Mouse (Mus musculus) left cerebral cortex, postnatal 25 days (tissue): ENCODE results near the gene Rhof. TPM values are rescaled to one million over a fixed set of nuclear protein-coding genes. Genes with fewer than 3 reads are reported as not detected.

Experiments
- DNase-seq, 2 experiments: peaks; one replicate each; pipeline ENCODE4 v3.0.0; 2022; ENCODE audit warnings: low spot score in 2 of 2, mixed read lengths in 1 of 2
- intact Hi-C: fragments of 180-260 bp; cut with DNase I; formaldehyde crosslinking; loops from one replicate; pipeline ENCODE4 v1.15.1; 2025
- total RNA-seq, 2 experiments: library from RNA; stranded (reverse); gene quantifications; 2 replicates each; pipeline ENCODE4 v1.2.3; 2021

The Rhof gene
- total RNA-seq, 2 experiments from 2014 or later, result 48.6 to 55.2 TPM

GRCm38 (mm10) chr5:123137044-123137909 is 4.8 kb upstream of the Rhof start:
- DNase-seq, result peak; percentile 75 to 80
- intact Hi-C loops, result no loop called here

DNA sequence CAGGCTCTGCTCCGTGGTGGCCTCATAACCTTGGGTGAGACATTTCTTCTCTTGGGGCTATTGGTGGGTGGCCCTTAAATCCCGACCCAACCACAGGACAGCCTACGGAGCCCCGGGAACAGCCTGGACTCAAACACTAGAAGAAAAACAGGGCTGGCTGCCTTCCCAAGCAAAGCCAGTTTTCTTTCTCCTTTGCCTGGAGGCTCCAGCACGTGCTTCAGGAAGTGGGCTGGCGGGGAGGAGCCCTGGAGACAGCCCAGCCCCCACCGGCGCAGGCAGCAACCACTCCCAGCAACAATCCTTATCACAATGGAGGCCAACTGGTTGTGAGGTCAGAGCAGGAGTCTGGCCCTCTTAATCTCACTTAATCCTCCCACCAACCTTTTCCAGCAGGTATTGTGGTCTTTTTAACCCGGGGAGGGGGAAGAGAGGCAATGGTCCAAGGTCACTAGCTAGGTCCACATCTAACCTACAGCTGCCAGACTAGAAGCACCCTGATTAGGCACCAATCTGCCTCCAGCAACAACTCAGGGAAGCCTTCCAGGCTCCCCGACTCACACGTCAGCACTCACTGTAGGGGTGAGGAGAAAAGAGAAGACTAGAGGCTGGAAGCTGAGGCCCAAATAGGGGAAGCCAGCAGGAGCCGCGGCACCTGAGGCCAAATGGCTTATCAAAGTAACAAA is 4.0 kb upstream of the Rhof start:
- intact Hi-C loops, result no loop called here
- DNase-seq, result peak; percentile 87 to 93

DNA sequence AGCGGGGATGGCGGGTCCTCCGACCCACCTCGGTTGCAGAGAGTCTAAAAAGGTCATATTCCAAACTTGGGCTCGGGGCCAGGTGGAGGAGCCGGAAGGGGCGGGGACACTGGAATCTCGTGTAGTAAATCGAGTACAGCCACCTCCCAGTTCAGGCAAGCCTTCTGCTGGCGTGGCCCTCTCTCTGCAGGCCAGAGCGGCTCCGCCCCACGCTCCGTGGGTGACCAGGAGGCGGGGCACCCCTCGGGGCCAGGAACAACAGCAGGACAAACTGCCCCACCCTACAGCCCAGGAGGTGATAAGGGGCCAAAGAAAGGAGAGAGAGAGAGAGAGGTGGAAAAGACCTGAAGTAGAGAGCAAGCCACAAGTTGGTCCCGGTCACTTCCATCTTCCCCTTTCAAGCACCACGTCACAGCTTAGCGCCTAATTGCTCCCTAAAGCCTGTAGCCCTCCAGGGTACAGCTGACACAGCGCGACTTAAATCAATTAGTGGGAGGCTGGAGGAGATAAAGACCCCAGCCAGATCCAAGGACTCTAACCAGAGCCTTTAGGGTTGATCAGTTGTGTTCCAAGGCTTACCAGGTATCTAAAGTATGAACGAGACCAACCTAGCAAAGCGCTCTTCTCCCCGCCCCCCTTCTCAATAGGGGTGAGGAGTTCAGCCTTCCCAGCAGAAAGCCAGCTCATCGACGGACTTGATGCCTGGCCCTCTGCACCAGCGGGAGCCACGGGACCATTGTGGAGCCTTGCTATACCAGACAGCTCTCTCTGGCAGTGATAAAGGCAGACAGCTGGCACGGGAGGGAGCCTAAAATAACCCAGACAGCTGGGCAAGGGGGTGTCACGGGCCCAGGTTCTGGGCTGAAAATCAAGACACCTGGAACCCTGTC is 3.2 kb upstream of the Rhof start:
- peak; percentile 73 to 84 for DNase-seq
- intact Hi-C loops, result no loop called here

DNA sequence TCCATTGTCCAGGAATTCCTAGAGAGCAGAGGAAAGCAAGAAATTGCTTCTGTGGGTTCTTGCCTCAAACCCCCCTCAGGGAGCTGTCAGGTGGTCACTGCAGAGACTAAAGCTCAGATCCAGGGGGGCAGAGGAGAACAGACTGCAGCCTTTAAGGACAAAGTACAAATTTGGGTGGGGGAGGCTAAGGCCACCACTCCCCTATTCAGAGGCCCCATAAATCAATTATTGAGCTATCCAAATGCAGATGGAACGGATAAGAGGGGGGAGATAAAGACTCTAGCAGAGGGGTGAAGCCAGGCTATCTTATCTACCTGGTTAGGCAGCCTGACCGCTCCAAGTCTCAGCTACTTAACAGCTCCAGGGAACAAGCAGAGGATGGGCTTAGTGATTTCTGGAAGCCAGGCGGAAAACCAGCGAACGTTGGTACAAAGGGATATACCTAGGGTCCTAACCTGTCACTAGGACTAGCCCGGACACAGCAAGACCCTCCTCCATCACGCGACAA is 2.4 kb upstream of the Rhof start:
- DNase-seq, result no peak
- intact Hi-C loops, result loop anchor here (5.0 kb wide), 2 partner anchors 37 to 73 kb away; no protein-coding TSS in a partner anchor

GRCm38 (mm10) chr5:123134186-123134874 is 1.8 kb upstream of the Rhof start:
- intact Hi-C loops, result loop anchor here (5.0 kb wide), 2 partner anchors 38 to 72 kb away; no protein-coding TSS in a partner anchor
- DNase-seq, result peak in 1 of 2 experiments; percentile 74

DNA sequence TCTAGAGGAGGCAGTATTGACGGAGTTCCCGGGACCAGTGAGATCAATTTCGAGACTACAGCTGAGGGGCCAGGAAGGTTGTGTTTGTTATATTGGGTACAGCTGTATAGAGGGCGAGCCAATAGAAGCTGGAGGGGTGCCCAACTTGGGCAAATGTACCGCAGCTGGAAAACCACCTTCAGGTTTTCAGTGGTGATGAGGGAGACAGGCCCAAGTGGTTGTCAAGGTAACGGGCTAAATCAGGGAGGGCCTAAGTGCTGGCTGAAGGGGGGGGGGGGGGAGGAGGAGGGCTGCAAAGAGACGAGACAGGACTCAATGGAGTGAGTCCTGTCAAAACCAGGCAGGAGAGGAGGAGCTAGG is 1.3 kb upstream of the Rhof start:
- DNase-seq, result peak in 1 of 2 experiments; percentile 52
- intact Hi-C loops, result loop anchor here (1.0 to 5.0 kb wide), 4 partner anchors 16 to 71 kb away; no protein-coding TSS in a partner anchor

DNA sequence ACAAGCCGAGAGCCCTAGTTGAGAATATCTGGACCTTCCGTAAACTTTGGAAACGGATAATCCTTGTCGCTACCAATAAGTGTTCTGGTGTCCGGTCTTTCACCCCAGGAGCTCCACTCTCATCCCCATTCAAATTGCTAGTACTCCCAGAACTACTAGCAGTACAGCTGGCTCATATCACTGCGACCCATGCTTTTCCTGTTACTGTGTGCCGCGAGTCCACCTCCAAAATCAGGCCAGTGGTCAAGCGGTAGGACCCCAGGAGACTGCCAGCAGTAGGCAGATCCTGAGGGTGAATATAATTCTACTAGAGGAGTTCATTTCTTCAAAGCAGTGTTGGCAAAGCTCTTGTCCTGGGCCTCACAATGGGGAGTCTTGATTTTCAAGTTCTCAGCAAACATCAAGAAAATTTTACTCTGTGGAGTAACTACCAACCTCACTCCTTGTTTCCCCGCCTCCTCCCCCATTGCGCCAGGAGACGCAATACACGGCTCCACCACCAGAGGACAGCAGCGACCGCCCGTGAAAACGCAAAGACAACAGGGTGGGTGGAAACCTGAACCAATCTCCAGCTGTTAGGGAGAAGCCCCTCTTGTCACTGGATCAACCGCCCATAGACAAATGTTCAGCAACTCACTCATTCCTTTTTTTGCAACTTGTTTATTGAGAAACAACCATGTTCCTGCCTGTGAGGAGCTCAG is 741 bp upstream of the Rhof start:
- peak; percentile 84 to 94 for DNase-seq
- intact Hi-C loops, result loop anchor here (1.0 to 5.0 kb wide), 4 partner anchors 16 to 71 kb away; no protein-coding TSS in a partner anchor

DNA sequence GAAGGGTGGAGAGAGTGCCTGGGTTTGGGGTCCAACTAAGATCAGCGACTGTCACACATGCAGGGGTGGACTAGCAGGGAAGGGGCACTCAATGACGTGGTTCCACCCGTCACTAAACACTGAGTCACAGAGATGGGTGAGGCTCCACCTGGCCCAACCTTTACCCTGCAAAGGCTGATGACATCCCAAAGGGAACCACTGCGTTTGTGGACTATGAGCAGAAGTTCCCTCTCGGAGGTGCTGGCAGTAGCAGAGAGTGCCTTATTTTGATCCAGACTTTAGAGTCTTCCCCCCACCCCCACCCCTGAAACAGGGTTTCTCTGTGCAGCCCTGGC is 1.7 kb downstream of the Rhof start:
- no peak for DNase-seq
- intact Hi-C loops, result loop anchor here (5.0 kb wide), 2 partner anchors 42 to 68 kb away; no protein-coding TSS in a partner anchor

DNA sequence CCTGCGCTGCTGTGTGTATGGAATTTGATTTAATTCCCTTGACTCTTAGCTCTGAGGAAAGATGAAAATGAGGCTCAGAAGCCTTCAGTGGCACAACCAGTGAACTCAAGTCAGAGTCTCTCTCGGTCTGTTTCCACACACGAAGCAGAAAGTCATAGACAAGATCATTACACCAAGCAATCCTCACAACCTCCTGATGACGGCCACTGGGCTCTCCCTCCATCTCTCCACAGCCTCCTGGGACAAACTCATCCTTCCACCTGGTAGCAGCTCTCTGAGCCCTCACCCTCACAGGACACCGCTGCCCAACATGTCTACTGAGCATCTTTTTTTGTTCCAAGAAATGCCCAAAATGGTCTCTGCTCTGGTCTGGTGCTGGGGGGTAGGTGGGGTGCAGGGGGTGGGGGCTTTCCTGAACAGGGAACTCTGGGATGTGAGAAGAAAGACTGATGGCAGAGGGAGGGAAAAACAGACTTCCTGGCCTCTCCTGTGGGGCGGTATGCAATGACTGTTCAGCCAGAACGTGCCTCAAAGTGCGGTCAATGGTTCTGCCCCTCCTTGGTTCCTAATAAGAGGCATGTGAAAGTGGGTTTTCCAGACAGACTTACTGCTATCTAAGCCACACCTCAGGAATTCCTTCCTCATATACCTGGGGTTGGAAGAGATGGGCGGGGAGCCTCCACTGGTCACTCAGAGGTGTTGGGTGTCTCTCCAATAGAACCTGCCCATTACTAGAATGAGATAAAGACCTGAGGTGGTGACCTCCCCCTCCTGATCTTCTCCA is 2.3 kb downstream of the Rhof start:
- DNase-seq, result no peak
- intact Hi-C loops, result loop anchor here (5.0 kb wide), 2 partner anchors 42 to 68 kb away; no protein-coding TSS in a partner anchor

GRCm38 (mm10) chr5:123129170-123129757 is 3.2 kb downstream of the Rhof start:
- DNase-seq, result no peak
- intact Hi-C loops, result no loop called here

DNA sequence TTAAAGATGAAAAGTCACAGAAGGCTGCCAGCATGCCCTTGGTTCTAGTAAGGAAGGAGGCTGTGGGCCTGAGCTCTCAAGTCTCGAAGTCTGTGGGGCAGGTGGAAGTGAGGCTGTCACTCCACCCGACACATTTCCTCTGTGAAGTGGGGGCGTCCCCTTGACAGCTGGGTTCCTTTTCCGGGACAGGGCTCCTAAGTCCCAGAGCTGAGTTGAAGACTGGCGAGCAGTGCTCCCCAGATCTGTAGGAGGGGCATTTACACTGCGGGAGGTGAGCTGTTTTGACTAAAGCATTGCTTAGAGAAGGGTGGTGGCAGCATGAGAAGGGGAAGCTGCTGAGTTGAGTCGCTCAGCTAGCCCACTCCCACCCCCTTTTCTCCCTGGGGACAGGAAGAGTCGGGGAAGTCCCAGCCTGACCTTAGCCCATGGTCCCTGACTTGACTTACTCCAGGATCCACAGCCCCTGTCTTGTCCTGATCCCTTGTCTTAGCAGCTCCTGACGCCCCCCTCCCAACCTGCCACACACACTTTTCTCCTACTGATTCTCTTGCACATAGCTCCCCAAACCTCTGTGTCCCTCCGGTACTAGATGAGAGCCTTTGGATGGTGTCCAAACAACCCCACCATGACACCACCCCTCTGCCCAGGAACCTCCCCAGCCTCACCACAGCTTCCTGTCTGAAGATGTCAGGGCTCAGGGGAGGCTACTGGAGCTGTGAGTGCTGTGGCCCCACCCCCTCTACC is 3.9 kb downstream of the Rhof start:
- intact Hi-C loops, result no loop called here
- no peak for DNase-seq

DNA sequence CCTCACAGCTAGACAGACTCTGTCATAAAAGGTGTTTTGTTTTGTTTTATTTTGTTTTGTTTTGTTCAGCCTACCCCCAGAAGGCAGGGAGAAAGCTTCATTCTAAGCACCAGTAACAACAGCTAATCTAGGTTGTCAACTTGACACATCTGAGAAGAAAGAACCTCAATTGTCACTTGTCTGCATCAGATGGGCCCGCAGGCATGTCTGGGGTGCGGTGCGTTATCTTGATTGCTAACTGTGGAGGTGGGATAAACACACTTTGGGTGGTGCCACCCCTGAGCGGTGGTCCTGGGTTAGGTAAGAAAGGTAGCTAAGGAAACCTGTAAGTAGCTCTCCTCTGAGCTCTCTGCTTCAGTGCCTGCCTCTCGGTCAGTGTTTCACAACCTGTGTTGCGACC is 5.5 kb downstream of the Rhof start:
- intact Hi-C loops, result no loop called here
- DNase-seq, result no peak

- intact Hi-C loops, result no loop called here
- no peak for DNase-seq
Observed at GRCm38 (mm10) chr5:123125638-123126406, 6.7 kb downstream of the Rhof start.

DNA sequence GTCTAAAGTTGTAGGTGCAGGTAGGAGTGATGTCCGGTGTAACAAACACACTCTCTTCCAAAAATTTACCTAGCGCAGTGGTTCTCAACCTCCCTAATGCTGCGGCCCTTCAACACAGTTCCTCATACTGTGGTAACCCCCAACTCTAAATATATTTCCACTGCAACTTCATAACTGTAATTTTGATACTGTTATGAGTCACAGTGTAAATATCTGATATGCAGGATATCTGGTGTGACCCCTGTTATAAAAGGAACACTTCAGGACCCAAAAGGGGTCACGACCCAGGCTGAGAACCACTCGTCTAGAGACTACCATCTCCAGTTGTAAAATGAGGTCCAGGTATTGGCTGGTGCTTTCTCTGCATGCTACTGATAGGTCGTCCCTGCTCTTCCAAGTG is 7.4 kb downstream of the Rhof start:
- intact Hi-C loops, result no loop called here

GRCm38 (mm10) chr5:123122181-123122580 is 10.3 kb downstream of the Rhof start:
- intact Hi-C loops, result no loop called here
- DNase-seq, result no peak

More for the DNA sequence above, 7.4 kb downstream of the Rhof start:
- no peak for DNase-seq
